Mouse (Mus musculus) lung, adult 2 months (tissue): ENCODE results near the gene St6galnac6.

Source experiments
- CTCF ChIP-seq: fragments of 200-500 bp; IDR thresholded peaks from 2 replicates; pipeline ENCODE4 v1.5.1; 2011; ENCODE audit warnings: mild to moderate bottlenecking, low read length, control low read depth; ENCODE audit not compliant: insufficient read depth
- POLR2A ChIP-seq: fragments of 200-500 bp; IDR thresholded peaks from 2 replicates; pipeline ENCODE4 v1.6.1; 2011; ENCODE audit warnings: low read depth, mild to moderate bottlenecking, control low read depth, low read length, borderline replicate concordance; ENCODE audit errors: extremely low read depth

GRCm38 (mm10) chr2:32617601-32618000 is 18.1 kb downstream of the St6galnac6 start:
- TF ChIP-seq CTCF (peak; percentile 23; the same call in 1 of the 2 replicates), POLR2A (no peak)
